Mouse (Mus musculus): Measurements from ENCODE around the gene Nr0b2. TPM values are rescaled to one million over a fixed set of nuclear protein-coding genes. Genes with fewer than 3 reads are reported as not detected.

Nr0b2 gene
- polyA plus RNA-seq, 1 experiment: 2.4 TPM

DNA sequence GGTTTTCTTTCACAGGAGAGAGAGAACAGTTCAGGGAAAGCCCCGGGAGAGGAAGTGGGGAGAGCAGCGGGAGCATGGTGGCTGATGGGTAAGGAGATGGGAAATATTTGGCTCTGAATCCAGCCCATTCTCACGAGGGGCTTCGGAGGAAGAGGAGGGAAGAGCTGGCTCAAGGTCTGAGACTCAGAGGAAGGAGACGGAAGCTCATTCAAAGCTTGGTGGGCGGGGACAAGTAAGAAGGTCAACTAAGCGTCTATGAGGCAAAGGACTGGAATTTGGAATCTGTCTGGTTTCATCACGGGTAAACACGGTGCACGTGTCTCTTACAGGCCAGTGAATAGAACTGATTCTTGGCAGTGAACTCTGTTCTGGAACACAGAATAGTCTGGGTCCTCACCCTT lies 16.9 kb downstream of the Nr0b2 start:
- Histone ChIP-seq H3K27ac (ENCODE audit: control insufficient read depth, insufficient read depth, low read length) (no peak overlapping the region), H3K4me1 (replicated peaks; ENCODE audit: control insufficient read depth, insufficient read depth, low read length) (peaks cover 8% of the 10 kb centered on the region), H3K36me3 (ENCODE audit: control insufficient read depth, insufficient read depth, low read length) (no peaks in the 10 kb centered on the region), H3K4me3 (ENCODE audit: control insufficient read depth, insufficient read depth, low read length) (no peak overlapping the region), H3K27me3 (ENCODE audit: control insufficient read depth, insufficient read depth, low read length) (no peaks in the 10 kb centered on the region)
- TF ChIP-seq CTCF (IDR thresholded peaks at IDR 0.05; ENCODE audit: borderline replicate concordance, control insufficient read depth, extremely low read depth, insufficient read depth, low read length, poor library complexity) (no peak), POLR2A (IDR thresholded peaks at IDR 0.05; ENCODE audit: control insufficient read depth, extremely low read depth, insufficient read depth, low read length, poor library complexity) (no peak)
- WGBS: 59% methylated on average over 10 of the region's 10 CpGs
- no peak for DNase-seq

DNA sequence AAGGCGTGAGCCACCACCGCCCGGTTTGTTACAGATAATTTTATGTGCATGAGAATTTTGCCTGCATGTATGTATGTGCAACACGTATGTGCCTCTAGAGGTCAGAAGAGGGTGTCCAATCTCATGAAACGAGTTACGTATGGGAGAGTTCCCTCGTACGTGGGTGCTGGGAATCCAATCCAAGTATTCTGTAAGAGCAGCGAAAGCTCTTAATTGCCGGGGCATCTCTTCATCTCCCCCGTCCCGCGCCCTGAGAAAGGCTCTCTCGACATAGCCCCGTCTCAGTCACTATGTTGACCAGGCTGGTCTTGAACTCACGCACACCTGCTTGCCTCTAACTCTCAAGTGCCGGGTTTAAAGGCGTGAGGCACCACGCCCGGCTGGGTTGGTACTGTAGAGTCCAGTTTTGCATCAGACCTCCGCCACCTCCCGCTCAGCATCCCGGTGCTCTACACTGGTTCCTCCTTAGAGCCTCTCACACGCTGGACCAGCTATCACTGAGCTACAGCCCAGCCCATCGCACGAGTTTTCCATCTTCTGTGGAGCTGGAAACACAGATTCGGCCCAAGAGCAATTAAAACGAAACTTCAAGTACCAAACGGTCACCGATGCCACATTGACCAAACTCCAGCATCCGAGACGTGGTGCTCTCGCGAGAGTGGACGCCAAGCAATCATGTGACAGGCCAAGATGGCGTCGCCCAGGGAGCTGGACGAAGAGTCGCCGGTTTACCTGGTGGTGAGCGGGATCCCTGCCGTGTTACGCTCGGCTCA lies 21.1 kb downstream of the Nr0b2 start, which contains the start of gene Gpatch3:
Gene Gpatch3, plus strand, starts transcription at position 676 of the 773 bp plus-strand sequence.
- peak within 1 kb of the TSS; percentile 54 for H3K4me3 ChIP-seq (ENCODE audit: control insufficient read depth, insufficient read depth, low read length)
- H3K4me1 ChIP-seq (replicated peaks; ENCODE audit: control insufficient read depth, insufficient read depth, low read length): peaks cover 12% of the 10 kb centered on the region
- no peak within 1 kb of the TSS for H3K27ac ChIP-seq (ENCODE audit: control insufficient read depth, insufficient read depth, low read length)
- DNase-seq: peak; percentile 81
- H3K27me3 ChIP-seq (ENCODE audit: control insufficient read depth, insufficient read depth, low read length): no peaks in the 10 kb centered on the region
- 5% methylated on average over 44 of the region's 44 CpGs for WGBS
- no peaks in the 10 kb centered on the region for H3K36me3 ChIP-seq (ENCODE audit: control insufficient read depth, insufficient read depth, low read length)
- 0 out of 2 replicates have a peak, but pooled peaks have one; percentile 36 for TF ChIP-seq POLR2A (IDR thresholded peaks at IDR 0.05; ENCODE audit: control insufficient read depth, extremely low read depth, insufficient read depth, low read length, poor library complexity)
- TF ChIP-seq CTCF (IDR thresholded peaks at IDR 0.05; ENCODE audit: borderline replicate concordance, control insufficient read depth, extremely low read depth, insufficient read depth, low read length, poor library complexity): peak; percentile 34; the same call in 1 of the 2 replicates

DNA sequence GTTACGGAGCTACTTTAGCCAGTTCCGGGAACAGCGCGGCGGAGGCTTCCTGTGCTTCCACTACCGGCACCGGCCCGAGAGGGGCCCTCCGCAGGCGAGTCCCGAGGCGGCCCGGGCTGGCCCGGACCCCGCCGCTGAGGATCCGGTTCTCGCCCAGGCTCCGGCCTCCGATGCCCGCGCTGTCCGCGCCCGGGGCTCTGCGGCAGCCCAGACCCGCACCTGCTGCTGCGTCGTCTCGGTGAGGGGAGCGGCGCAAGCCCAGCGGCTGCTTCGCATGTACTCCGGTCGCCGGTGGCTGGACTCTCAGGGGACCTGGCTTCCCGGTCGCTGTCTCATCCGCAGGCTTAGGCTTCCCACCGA lies 21.6 kb downstream of the Nr0b2 start:
- H3K27ac ChIP-seq (ENCODE audit: control insufficient read depth, insufficient read depth, low read length): no peak overlapping the region
- no peaks in the 10 kb centered on the region for H3K27me3 ChIP-seq (ENCODE audit: control insufficient read depth, insufficient read depth, low read length)
- H3K4me3 ChIP-seq (ENCODE audit: control insufficient read depth, insufficient read depth, low read length): peak overlapping the region; percentile 54
- no peaks in the 10 kb centered on the region for H3K36me3 ChIP-seq (ENCODE audit: control insufficient read depth, insufficient read depth, low read length)
- DNase-seq: no peak
- no peak for TF ChIP-seq CTCF (IDR thresholded peaks at IDR 0.05; ENCODE audit: borderline replicate concordance, control insufficient read depth, extremely low read depth, insufficient read depth, low read length, poor library complexity)
- no peak for TF ChIP-seq POLR2A (IDR thresholded peaks at IDR 0.05; ENCODE audit: control insufficient read depth, extremely low read depth, insufficient read depth, low read length, poor library complexity)
- WGBS: 2% methylated on average over 41 of the region's 41 CpGs
- H3K4me1 ChIP-seq (replicated peaks; ENCODE audit: control insufficient read depth, insufficient read depth, low read length): peaks cover 12% of the 10 kb centered on the region

DNA sequence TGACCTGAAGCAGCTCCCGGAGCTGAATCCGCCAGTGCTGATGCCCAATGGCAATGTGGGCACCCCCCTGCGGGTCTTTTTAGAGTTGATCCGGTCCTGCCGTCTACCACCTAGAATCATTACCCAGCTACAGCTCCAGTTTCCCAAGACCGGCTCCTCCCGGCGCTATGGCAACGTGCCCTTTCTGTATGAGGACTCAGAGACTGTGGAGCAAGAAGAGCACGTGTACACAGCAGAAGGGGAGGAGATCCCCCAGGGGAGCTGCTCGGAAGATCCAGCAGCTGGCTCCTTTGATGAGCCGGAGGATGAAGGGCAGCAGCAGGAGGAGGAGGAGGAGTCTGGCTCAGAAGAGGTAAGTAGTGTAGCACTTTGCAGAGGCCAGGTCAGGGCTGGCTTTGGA lies 24.8 kb downstream of the Nr0b2 start:
- Histone ChIP-seq H3K27ac (ENCODE audit: control insufficient read depth, insufficient read depth, low read length) (no peak overlapping the region), H3K27me3 (ENCODE audit: control insufficient read depth, insufficient read depth, low read length) (no peaks in the 10 kb centered on the region), H3K4me1 (replicated peaks; ENCODE audit: control insufficient read depth, insufficient read depth, low read length) (peaks cover 12% of the 10 kb centered on the region), H3K36me3 (ENCODE audit: control insufficient read depth, insufficient read depth, low read length) (no peaks in the 10 kb centered on the region; the same call in 1 of the 2 replicates), H3K4me3 (ENCODE audit: control insufficient read depth, insufficient read depth, low read length) (no peak overlapping the region)
- no peak for TF ChIP-seq POLR2A (IDR thresholded peaks at IDR 0.05; ENCODE audit: control insufficient read depth, extremely low read depth, insufficient read depth, low read length, poor library complexity)
- no peak for TF ChIP-seq CTCF (IDR thresholded peaks at IDR 0.05; ENCODE audit: borderline replicate concordance, control insufficient read depth, extremely low read depth, insufficient read depth, low read length, poor library complexity)
- 94% methylated on average over 12 of the region's 12 CpGs for WGBS
- DNase-seq: no peak

DNA sequence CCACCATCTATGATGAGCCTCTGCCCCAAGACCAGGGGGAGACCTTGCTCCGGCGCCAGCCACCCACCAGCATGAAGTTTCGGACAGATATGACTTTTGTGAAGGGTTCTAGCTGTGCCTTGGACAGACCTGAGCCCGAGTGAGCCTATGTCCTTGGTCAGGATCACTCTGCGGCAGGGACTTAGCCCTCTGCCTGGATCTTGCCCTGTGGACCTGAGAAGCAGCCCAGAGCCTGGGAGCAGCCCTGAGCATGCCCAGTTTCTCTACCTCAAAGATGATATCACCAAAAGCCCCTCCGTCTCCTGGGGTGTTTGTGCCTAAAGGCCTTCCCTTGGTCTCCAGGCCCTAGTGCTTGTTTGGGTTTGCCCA lies 30.5 kb downstream of the Nr0b2 start:
- H3K4me1 ChIP-seq (replicated peaks; ENCODE audit: control insufficient read depth, insufficient read depth, low read length): peaks cover 9% of the 10 kb centered on the region
- H3K27me3 ChIP-seq (ENCODE audit: control insufficient read depth, insufficient read depth, low read length): no peaks in the 10 kb centered on the region
- H3K4me3 ChIP-seq (ENCODE audit: control insufficient read depth, insufficient read depth, low read length): peak overlapping the region; percentile 94
- no peak for TF ChIP-seq CTCF (IDR thresholded peaks at IDR 0.05; ENCODE audit: borderline replicate concordance, control insufficient read depth, extremely low read depth, insufficient read depth, low read length, poor library complexity)
- no peak for TF ChIP-seq POLR2A (IDR thresholded peaks at IDR 0.05; ENCODE audit: control insufficient read depth, extremely low read depth, insufficient read depth, low read length, poor library complexity)
- 67% methylated on average over 6 of the region's 6 CpGs for whole genome bisulfite sequencing
- peak overlapping the region; percentile 72; the same call in 1 of the 2 replicates for H3K27ac ChIP-seq (ENCODE audit: control insufficient read depth, insufficient read depth, low read length)
- no peak for DNase-seq
- H3K36me3 ChIP-seq (ENCODE audit: control insufficient read depth, insufficient read depth, low read length): peaks cover 3% of the 10 kb centered on the region; the same call in 1 of the 2 replicates

DNA sequence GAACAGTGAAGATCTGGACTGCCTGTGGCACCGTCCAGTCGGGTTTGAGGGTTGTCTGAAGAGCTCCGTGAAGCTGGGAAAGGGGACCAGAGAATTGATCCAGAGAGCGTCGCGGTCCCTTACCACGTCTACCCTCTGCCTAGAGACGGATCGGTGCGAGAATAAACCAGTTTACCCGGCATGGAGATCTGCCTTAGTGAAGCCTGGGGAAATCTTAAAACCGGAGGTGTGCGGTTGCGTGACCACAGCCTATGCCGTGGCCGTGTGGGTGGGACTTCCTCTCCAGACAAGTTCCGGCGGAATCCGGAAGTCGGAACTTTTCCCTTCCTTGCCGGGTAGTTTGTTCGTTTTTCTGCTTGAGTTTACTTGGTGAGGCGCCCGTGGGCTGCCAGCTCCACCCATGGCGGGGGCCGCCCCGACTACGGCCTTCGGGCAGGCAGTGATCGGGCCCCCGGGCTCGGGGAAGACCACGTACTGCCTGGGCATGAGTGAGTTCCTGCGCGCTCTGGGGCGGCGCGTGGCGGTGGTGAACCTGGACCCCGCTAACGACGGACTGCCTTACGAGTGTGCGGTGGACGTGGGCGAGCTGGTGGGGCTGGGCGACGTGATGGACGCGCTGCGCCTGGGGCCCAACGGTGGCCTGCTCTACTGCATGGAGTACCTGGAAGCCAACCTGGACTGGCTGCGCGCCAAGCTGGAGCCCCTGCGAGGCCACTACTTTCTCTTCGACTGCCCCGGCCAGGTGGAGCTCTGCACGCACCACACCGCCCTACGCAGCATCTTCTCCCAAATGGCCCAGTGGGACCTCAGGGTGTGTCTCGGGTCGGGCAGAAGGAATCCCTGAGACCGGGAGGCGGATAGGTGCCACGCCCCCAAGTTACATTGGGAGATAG lies 31.1 kb downstream of the Nr0b2 start, which contains the start of gene Gpn2:
Gene Gpn2, plus strand, starts transcription at position 304 of the 893 bp plus-strand sequence.
- Histone ChIP-seq H3K36me3 (ENCODE audit: control insufficient read depth, insufficient read depth, low read length) (peaks cover 5% of the 10 kb centered on the region; the same call in 1 of the 2 replicates), H3K4me1 (replicated peaks; ENCODE audit: control insufficient read depth, insufficient read depth, low read length) (peaks cover 9% of the 10 kb centered on the region), H3K27me3 (ENCODE audit: control insufficient read depth, insufficient read depth, low read length) (no peaks in the 10 kb centered on the region), H3K27ac (ENCODE audit: control insufficient read depth, insufficient read depth, low read length) (peak within 1 kb of the TSS; percentile 72; the same call in 1 of the 2 replicates), H3K4me3 (ENCODE audit: control insufficient read depth, insufficient read depth, low read length) (peak within 1 kb of the TSS; percentile 94)
- peak; percentile 85 for DNase-seq
- under 1% methylated on average over 65 of the region's 65 CpGs for WGBS
- TF ChIP-seq POLR2A (IDR thresholded peaks at IDR 0.05; ENCODE audit: control insufficient read depth, extremely low read depth, insufficient read depth, low read length, poor library complexity) (peak; percentile 43; the same call in 1 of the 2 replicates), CTCF (IDR thresholded peaks at IDR 0.05; ENCODE audit: borderline replicate concordance, control insufficient read depth, extremely low read depth, insufficient read depth, low read length, poor library complexity) (0 out of 2 replicates have a peak, but pooled peaks have one; percentile 14)

Measured in thymus, adult 2 months (tissue).